Mouse (Mus musculus) cerebellum, adult 8-10 months (tissue): ENCODE data around the gene Tubgcp2.

Experiments used
- DNase-seq: peaks from one replicate; pipeline ENCODE4 v3.0.0; 2022

Tubgcp2 gene

DNA sequence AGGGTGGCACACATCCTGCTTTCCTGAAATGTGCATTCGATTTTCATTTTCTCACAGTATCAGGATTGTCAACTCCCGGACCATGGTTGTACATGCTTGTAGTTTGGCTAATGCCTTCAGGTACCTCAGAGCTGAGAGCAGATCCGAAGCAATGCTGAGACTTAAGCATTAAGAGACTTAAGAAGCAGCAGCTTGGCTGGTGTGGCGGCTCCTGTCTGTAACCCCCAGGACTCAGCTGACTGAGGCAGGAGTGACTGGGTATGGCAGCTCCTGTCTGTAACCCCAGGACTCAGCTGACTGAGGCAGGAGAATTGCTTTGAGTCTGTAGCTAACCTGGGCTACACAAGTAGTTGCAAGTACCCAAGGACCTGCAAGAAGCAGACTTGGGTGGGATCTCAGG lies 9.1 kb upstream of the Tubgcp2 start:
- no peak for DNase-seq

GRCm38 (mm10) chr7:140042728-140043127 lies 6.3 kb upstream of the Tubgcp2 start:
- DNase-seq, result no peak

GRCm38 (mm10) chr7:140037171-140037555 lies 694 bp upstream of the Tubgcp2 start:
- DNase-seq, result no peak

DNA sequence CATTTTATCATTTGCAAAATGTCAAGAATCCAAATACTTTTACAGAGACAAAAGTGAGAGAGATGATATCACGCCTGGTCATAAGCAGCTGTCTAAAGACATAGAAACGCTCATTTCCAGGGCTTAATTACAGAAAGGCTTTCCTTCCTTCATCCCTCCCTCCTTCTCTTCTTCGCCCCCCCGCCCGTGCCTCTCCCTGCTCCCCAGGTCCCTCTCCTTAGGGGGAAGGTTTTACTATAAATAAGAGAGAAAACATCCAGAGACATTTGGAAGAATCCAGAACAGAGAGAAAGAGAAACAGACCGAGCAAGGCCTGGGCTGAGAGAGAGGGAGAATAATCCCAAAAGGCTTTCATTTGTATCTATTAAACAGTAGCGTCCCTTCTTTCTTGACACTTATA lies 1.0 kb downstream of the Tubgcp2 start:
- DNase-seq, result no peak

GRCm38 (mm10) chr7:140033386-140033785 lies 3.1 kb downstream of the Tubgcp2 start:
- DNase-seq, result no peak

GRCm38 (mm10) chr7:140032366-140032765 lies 4.1 kb downstream of the Tubgcp2 start:
- DNase-seq, result no peak

- no peak for DNase-seq
These were observed 4.7 kb downstream of the Tubgcp2 start for GRCm38 (mm10) chr7:140031771-140032170.

DNA sequence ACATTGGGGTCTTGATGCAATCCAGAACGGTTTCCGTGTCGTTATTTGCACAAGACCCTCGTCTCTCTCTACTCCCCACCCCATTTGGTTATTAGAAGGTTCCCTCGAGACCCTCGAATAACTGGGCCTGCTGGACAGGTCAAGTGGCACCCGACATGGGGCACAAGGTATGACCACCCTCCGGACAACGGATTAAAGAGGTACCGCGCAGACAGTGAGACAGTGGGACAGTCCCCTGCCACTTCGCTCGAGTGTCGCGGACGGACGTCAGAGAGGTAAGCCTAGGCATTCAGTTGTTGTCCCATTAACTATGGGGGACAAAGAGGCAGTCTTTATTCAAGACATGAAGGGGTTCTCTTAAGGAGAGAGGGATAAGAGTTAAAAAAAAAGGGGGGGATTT lies 25.1 kb downstream of the Tubgcp2 start:
- no peak for DNase-seq

DNA sequence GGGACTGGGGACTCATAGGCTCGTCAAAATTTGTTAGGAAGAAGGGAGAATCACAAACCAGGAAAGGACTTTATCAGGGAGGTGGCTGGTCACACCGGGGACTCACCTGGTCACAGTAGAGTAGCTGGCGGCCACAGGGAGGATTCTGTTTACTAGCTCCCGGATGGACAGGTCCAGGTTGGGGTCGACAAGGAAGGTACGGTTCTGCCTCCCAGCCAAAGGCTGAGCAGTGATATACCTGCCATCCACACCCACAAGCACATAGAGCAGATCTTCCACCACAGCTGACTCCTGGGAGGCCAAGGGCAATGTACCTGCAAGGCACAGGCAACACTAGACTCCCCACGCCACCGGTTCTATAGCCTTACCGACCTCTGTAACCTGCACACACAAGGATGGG lies 28.7 kb downstream of the Tubgcp2 start:
- no peak for DNase-seq

- no peak for DNase-seq
These were observed 29.4 kb downstream of the Tubgcp2 start for GRCm38 (mm10) chr7:140006861-140007611.

- DNase-seq, result no peak
These were observed 31.8 kb downstream of the Tubgcp2 start for GRCm38 (mm10) chr7:140004666-140005065.

DNA sequence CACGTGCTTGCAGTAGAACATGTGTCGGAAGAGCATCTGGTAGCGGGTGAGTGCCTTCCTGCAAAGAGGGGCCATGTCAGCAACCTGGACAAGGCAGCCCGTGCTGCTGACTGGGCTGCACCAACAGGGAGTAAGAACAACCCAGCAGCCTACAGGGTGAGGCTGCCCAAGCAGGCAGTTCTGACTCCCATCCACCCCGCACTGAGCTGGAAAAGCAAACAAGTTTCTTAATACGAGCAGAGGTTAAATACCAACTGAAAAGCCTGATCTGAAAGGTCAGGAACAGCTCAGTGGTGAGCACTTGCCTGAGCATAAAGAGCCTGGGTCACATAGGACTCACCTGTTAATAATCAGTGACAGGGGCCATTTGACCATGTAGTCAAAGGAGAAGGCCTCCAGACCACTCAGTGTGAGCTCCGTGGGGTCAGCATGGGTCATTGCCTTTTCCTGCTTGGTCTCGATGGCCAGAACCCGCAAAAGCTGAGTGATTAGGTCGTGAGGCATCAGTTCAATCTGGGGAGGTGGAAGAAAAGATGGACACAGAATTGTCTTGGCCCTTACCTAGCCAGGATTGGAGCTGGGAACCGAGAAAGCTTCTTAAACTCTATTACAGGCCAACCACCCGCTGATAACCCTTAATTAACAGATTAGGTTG lies 35.3 kb downstream of the Tubgcp2 start:
- no peak for DNase-seq

DNA sequence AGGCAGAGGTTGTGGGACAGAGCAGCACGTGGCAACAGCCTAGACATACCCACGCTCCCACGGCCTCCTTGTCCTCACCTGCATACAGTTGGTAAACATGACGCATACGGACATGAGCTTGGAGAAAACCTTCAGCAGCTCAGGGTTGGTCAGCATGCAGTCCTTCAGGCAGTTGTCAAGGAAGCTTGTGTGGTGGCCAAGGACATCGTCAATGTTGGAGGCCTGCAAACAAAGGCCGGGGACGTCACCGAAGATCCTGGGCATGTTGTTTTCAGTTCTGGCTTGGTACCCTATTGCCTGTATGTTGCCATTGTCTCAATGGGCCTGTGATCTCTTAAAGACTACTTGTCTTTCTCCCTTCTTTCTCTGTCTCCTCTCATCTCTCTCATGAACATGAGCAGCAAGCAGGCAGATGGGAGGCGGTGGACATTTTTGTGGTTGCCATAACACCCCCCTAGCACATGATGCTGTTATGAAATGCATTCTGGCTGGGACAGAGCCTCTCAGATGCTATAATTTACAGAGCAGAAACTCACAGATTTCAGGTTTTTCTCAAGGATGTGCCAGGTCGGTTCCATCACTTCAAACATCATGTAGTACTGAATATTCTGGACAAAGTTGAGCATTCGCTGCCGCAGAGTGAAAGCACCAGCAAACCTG lies 37.6 kb downstream of the Tubgcp2 start:
- no peak for DNase-seq

DNA sequence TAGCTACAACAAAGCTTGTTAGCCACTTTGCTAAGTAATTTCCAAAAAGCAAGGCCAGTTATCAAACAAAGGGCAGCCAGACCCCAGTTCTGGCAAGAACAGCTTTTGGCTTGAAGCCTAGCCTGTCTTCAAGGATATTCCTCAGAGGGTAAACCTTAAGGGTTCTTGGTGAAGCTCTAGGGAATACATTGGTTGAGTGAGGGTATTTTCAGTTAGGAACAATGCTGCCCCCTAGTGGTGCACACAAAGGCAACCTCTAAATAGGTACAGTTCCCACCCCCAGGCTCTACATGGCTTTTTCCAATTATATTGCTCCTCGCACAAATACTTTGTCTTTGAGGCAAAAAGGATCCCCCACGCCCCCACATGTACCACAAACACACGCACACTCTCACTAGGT lies 41.8 kb downstream of the Tubgcp2 start:
- peak; percentile 64 for DNase-seq

DNA sequence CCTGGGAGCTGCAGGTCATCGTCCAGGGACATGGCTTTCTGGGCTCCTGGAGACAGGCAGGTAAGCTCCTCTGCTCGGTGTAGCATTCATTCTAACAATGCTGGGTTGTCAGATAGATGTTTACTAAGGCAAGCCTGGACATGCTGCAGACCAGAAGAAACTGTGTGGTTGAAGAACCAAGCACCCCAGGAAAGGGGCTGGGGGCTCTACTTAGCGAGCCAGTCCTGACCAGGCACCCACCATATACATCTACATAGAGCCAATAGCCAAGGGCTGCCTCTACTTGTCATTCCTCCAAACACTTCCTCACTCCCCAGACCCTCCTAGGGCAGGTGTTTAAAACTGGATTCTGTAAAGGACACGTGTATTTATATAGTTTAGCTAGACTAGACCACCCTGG lies 42.3 kb downstream of the Tubgcp2 start:
- no peak for DNase-seq

DNA sequence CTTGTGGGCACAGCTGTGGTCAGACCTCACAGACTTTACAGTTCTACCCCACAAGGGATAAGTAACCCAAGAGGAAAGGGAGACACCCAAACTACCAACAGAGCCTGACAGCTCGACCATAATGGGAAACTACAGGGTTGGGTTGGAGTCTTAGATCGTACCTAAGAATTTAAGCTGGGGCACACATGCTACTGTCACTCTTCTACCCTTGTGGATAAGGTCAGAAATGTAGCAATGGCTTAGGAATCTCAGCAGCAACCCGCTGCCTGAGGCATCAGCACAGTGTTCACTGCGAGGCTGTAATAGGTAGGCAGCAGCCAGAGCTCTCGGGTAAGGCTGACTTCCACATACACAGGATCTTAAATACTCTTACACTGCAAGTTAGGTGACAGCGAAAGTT lies 42.9 kb downstream of the Tubgcp2 start:
- DNase-seq, result no peak

- no peak for DNase-seq
These were observed 44.1 kb downstream of the Tubgcp2 start, which contains the start of gene Adam8 for GRCm38 (mm10) chr7:139992406-139992805. Gene Adam8, minus strand, starts transcription at chr7:139992562.

GRCm38 (mm10) chr7:139990864-139991394 lies 45.5 kb downstream of the Tubgcp2 start:
- DNase-seq, result no peak

DNA sequence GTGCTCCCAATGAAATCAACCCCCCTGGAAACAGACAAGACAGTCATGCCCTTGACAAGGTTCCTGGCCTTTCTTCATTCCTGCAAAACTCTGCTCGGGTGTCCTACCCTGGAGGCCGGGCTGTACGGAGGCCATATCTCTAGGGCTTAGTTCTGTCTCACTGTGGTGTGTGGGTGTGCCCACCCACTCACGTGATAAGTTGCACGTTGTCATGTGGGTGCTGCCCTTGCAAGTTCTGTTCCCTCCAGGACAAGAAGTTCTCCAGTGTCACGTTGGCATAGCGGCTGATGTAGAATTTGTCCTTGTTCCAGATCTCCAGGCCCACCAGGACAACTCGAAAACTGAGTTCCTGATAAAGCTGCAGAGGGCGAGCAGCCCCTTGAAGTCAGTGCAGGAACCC lies 48.2 kb downstream of the Tubgcp2 start:
- no peak for DNase-seq

GRCm38 (mm10) chr7:139984505-139984904 lies 52.0 kb downstream of the Tubgcp2 start:
- DNase-seq, result no peak

DNA sequence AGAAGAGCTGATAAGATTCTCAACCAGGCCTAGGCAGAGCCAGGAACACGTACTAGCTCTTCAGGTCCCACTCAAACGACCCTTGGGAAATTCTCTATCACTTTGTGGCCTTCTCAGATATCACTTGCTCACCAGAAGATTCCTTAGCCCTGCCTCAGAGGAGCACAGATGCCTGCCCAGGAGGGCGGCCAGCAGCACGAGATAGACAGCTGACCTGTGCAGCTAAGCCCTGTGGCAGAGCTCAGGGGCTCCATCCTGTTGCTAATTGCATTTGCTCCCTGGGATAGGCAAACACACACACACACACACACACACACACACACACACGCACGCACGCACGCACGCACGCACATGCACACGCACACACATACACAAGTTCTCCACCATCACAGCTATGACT lies 54.4 kb downstream of the Tubgcp2 start:
- DNase-seq, result no peak

GRCm38 (mm10) chr7:139980778-139981177 lies 55.7 kb downstream of the Tubgcp2 start:
- DNase-seq, result no peak

- peak; percentile 16 for DNase-seq
These were observed 57.3 kb downstream of the Tubgcp2 start for GRCm38 (mm10) chr7:139979011-139979719.
